Mouse (Mus musculus) heart, adult 8-10 months (tissue): ENCODE results near the gene Degs1. TPM values are rescaled to one million over a fixed set of nuclear protein-coding genes. Genes with fewer than 3 reads are reported as not detected.

ENCODE experiments used
- DNase-seq: peaks from one replicate; pipeline ENCODE4 v3.0.0; 2022; ENCODE audit warnings: low spot score
- total RNA-seq, 4 experiments: library from RNA; stranded (reverse); gene quantifications; 2 replicates each; pipeline ENCODE4 v1.2.4; 2022

Gene Degs1
- total RNA-seq, 4 experiments from 2014 or later = 56.1 to 62.6 (median 60.4) TPM

- DNase-seq = no peak
Observed at GRCm38 (mm10) chr1:182280577-182280976, 2.0 kb downstream of the Degs1 start.

GRCm38 (mm10) chr1:182280046-182280445 lies 2.6 kb downstream of the Degs1 start:
- no peak for DNase-seq

GRCm38 (mm10) chr1:182279436-182279835 lies 3.2 kb downstream of the Degs1 start:
- DNase-seq = no peak

GRCm38 (mm10) chr1:182275109-182275508 lies 7.5 kb downstream of the Degs1 start:
- no peak for DNase-seq

- DNase-seq = no peak
Observed at GRCm38 (mm10) chr1:182271632-182272031, 11.0 kb downstream of the Degs1 start.

- no peak for DNase-seq
Observed at GRCm38 (mm10) chr1:182271130-182271529, 11.5 kb downstream of the Degs1 start.

GRCm38 (mm10) chr1:182268317-182268716 lies 14.3 kb downstream of the Degs1 start:
- DNase-seq = no peak

- DNase-seq = no peak
Observed at GRCm38 (mm10) chr1:182266028-182266525, 16.5 kb downstream of the Degs1 start.

- no peak for DNase-seq
Observed at GRCm38 (mm10) chr1:182256041-182256680, 26.4 kb downstream of the Degs1 start.

- no peak for DNase-seq
Observed at GRCm38 (mm10) chr1:182255031-182255430, 27.6 kb downstream of the Degs1 start.

- no peak for DNase-seq
Observed at GRCm38 (mm10) chr1:182254618-182255017, 28.0 kb downstream of the Degs1 start.

GRCm38 (mm10) chr1:182253756-182254534 lies 28.7 kb downstream of the Degs1 start:
- DNase-seq = no peak

- DNase-seq = no peak
Observed at GRCm38 (mm10) chr1:182252534-182253171, 30.0 kb downstream of the Degs1 start.

- DNase-seq = no peak
Observed at GRCm38 (mm10) chr1:182250734-182251133, 31.9 kb downstream of the Degs1 start.

- no peak for DNase-seq
Observed at GRCm38 (mm10) chr1:182249298-182249697, 33.3 kb downstream of the Degs1 start.

- no peak for DNase-seq
Observed at GRCm38 (mm10) chr1:182245003-182245402, 37.6 kb downstream of the Degs1 start.

- DNase-seq = no peak
Observed at GRCm38 (mm10) chr1:182238056-182238703, 44.4 kb downstream of the Degs1 start.

- no peak for DNase-seq
Observed at GRCm38 (mm10) chr1:182237386-182237785, 45.2 kb downstream of the Degs1 start.

GRCm38 (mm10) chr1:182235174-182235573 lies 47.4 kb downstream of the Degs1 start:
- no peak for DNase-seq

GRCm38 (mm10) chr1:182229381-182229780 lies 53.2 kb downstream of the Degs1 start:
- DNase-seq = no peak

- DNase-seq = peak; percentile 17
Observed at GRCm38 (mm10) chr1:182227141-182227963, 55.3 kb downstream of the Degs1 start.
